Mouse (Mus musculus): ENCODE measurements at regions not wholly inside any gene's neighbourhood (a gene's known extent, or its start where the extent isn't known, plus 50 kb on each side); places are given as distances from the start of the nearest gene placed in this dataset.
A peak's percentile ranks its signal among the peaks of the same experiment; 100 is the strongest.

DNA sequence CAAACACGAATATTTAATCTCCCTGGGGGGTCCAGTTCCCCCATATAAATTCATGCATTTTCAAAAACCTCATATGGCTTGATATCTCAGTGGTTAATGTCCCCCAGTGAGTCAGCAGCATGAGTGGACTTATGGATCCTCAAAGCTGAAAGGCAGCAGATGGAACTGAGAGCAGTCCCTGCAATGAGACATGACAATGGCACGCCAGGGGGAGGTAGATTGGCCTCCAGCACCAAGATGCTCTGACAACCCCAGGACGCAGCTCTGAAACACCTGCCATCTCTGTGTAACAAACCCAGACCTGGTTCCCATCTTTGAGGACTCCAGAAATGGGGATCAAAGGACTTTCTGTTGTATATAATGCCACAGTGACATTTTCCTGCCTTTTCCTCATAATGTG lies 210.6 kb upstream of the Lmcd1 start:
- H3K4me1 ChIP-seq (ENCODE audit: insufficient read depth, low read depth, low read length): no peaks in the 10 kb centered on the region
- no peak for TF ChIP-seq EP300 (IDR thresholded peaks at IDR 0.05)
- no peak for TF ChIP-seq CTCF (IDR thresholded peaks at IDR 0.05)

DNA sequence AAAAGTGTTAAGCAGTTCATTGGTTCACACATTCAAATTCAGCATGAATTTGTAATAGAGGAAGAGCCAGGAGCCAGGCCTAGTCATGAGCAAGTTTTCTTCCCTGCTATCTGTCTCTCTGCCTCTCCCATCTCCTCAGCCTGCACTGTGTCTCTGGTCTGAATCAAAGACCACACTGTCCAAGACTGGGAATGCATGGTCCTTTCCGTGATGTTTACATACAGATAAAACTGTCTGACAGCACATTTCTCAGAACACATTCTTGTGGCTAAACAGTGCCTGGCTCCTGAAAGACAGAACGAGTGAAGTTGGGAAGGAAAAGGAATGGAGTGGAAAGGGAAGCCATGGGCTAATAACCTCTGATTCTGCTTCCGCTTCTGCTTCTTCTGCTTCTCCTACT lies 183.0 kb upstream of the Lmcd1 start:
- Histone ChIP-seq H3K4me2 (replicated peaks; ENCODE audit: low read depth, low read length) (no peak overlapping the region), H3K9me3 (ENCODE audit: low read length) (no peaks in the 10 kb centered on the region), H3K27me3 (replicated peaks; ENCODE audit: insufficient read depth, low read length) (no peaks in the 10 kb centered on the region), H3K27ac (ENCODE audit: low read length) (no peak overlapping the region), H3K36me3 (ENCODE audit: insufficient read depth, low read length) (no peaks in the 10 kb centered on the region), H3K4me3 (ENCODE audit: low read depth, low read length) (no peak overlapping the region), H3K4me1 (ENCODE audit: insufficient read depth, low read depth, low read length) (no peaks in the 10 kb centered on the region), H3K9ac (replicated peaks; ENCODE audit: low read depth) (no peak overlapping the region)
- ATAC-seq (no peak), DNase-seq (ENCODE audit: low spot score) (no peak)
- no peak for TF ChIP-seq CTCF (IDR thresholded peaks at IDR 0.05)
- TF ChIP-seq EP300 (IDR thresholded peaks at IDR 0.05): no peak
- 42% methylated on average over 3 of the region's 3 CpGs for WGBS

More for the DNA sequence above, 210.6 kb upstream of the Lmcd1 start:
- H3K9me3 ChIP-seq (ENCODE audit: low read length): no peaks in the 10 kb centered on the region
- no peak overlapping the region for H3K27ac ChIP-seq (ENCODE audit: low read length)
- H3K4me3 ChIP-seq (ENCODE audit: low read depth, low read length): no peak overlapping the region
- H3K4me2 ChIP-seq (replicated peaks; ENCODE audit: low read depth, low read length): no peak overlapping the region
- WGBS: 56% methylated on average over 3 of the region's 3 CpGs
- H3K27me3 ChIP-seq (replicated peaks; ENCODE audit: insufficient read depth, low read length): no peaks in the 10 kb centered on the region
- DNase-seq (ENCODE audit: low spot score): no peak
- no peak overlapping the region for H3K9ac ChIP-seq (replicated peaks; ENCODE audit: low read depth)
- H3K36me3 ChIP-seq (ENCODE audit: insufficient read depth, low read length): no peaks in the 10 kb centered on the region
- no peak for ATAC-seq

DNA sequence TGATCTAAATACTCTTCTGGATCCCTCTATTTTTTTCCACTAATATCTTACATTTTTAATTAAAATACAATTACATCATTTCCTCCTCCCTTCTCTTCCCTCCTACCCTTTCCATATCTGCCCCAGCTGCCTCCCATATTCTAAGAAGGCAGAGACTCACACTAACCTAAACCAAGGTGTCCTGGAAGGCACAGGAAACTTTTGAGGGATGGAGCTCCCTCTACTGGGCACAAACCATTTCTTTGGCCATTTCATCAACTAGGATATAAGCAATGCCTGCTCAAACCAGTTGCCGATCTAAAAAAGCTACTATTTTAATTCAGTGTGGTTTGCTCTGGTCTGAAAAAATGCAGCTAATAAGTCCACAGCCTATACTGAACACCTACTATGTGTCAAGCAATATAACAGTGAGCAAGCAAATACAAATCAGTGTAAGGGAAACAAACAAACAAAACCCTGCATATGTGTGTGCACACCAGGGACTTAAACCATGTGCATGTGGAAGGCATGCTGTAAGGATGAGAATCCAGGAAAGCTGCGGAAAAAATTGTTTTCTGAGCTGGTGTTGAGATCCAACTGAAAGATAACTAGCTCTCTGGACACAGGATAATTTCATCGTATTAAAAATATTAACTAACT lies 182.3 kb upstream of the Lmcd1 start:
- TF ChIP-seq CTCF (IDR thresholded peaks at IDR 0.05) (peak; percentile 63), EP300 (IDR thresholded peaks at IDR 0.05) (no peak)
- H3K4me3 ChIP-seq (ENCODE audit: low read depth, low read length): no peak overlapping the region
- DNase-seq (ENCODE audit: low spot score) (peak; percentile 15), ATAC-seq (no peak)
- 55% methylated on average over 3 of the region's 3 CpGs for WGBS
- no peaks in the 10 kb centered on the region for H3K4me1 ChIP-seq (ENCODE audit: insufficient read depth, low read depth, low read length)
- no peak overlapping the region for H3K27ac ChIP-seq (ENCODE audit: low read length)
- H3K36me3 ChIP-seq (ENCODE audit: insufficient read depth, low read length): no peaks in the 10 kb centered on the region
- H3K9ac ChIP-seq (replicated peaks; ENCODE audit: low read depth): no peak overlapping the region
- no peaks in the 10 kb centered on the region for H3K9me3 ChIP-seq (ENCODE audit: low read length)
- no peak overlapping the region for H3K4me2 ChIP-seq (replicated peaks; ENCODE audit: low read depth, low read length)
- H3K27me3 ChIP-seq (replicated peaks; ENCODE audit: insufficient read depth, low read length): no peaks in the 10 kb centered on the region

DNA sequence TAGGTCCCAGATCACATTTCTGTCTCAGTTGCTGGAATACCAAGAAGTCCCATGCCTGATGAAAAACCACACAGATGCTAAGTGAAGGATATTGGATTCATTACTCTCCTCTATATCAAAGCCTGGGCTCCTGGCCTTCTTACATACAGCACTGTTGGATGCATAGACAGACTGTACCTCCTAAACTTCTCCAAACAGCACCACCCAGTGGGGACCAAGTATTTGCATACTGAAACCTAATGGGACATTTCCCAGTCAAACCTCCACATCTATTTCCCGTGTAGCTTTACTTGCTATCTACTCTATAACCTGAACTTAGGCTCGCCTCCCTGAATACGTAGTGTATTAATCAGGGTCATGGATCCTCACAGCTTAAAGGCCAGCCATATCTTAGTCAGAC lies 180.3 kb upstream of the Lmcd1 start:
- Histone ChIP-seq H3K27ac (ENCODE audit: low read length) (no peak overlapping the region), H3K4me3 (ENCODE audit: low read depth, low read length) (no peak overlapping the region), H3K36me3 (ENCODE audit: insufficient read depth, low read length) (no peaks in the 10 kb centered on the region), H3K27me3 (replicated peaks; ENCODE audit: insufficient read depth, low read length) (no peaks in the 10 kb centered on the region), H3K9ac (replicated peaks; ENCODE audit: low read depth) (no peak overlapping the region), H3K9me3 (ENCODE audit: low read length) (no peaks in the 10 kb centered on the region), H3K4me2 (replicated peaks; ENCODE audit: low read depth, low read length) (no peak overlapping the region), H3K4me1 (ENCODE audit: insufficient read depth, low read depth, low read length) (no peaks in the 10 kb centered on the region)
- TF ChIP-seq CTCF (IDR thresholded peaks at IDR 0.05) (peak; percentile 41), EP300 (IDR thresholded peaks at IDR 0.05) (no peak)
- DNase-seq (ENCODE audit: low spot score): no peak
- no peak for ATAC-seq
- WGBS: 74% methylated on average over 3 of the region's 3 CpGs

DNA sequence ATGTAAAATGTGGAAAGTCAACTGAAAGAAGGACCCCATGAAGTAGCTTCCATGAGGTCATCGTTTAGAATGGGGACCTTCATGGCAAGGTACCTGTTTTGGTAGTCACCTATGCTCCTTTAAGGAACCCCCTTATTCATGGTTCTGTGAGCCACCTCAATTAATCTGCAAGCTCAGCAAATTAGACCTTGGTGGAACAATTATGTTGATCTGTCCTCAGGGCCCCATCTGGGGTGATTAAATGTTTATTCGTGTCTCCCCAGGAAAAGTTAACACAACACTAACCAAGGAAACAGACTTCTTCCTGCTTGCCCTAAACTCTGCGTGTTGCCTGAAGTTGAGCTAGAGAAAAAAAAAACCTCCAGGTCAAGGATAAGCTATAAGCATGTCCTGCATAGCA lies 175.9 kb upstream of the Lmcd1 start:
- H3K9me3 ChIP-seq (ENCODE audit: low read length): no peaks in the 10 kb centered on the region
- ATAC-seq (no peak), DNase-seq (ENCODE audit: low spot score) (no peak)
- WGBS: 67% methylated on average over 3 of the region's 3 CpGs
- no peak overlapping the region for H3K27ac ChIP-seq (ENCODE audit: low read length)
- no peaks in the 10 kb centered on the region for H3K4me1 ChIP-seq (ENCODE audit: insufficient read depth, low read depth, low read length)
- no peaks in the 10 kb centered on the region for H3K36me3 ChIP-seq (ENCODE audit: insufficient read depth, low read length)
- H3K4me2 ChIP-seq (replicated peaks; ENCODE audit: low read depth, low read length): no peak overlapping the region
- H3K4me3 ChIP-seq (ENCODE audit: low read depth, low read length): no peak overlapping the region
- TF ChIP-seq EP300 (IDR thresholded peaks at IDR 0.05) (no peak), CTCF (IDR thresholded peaks at IDR 0.05) (no peak)
- no peaks in the 10 kb centered on the region for H3K27me3 ChIP-seq (replicated peaks; ENCODE audit: insufficient read depth, low read length)
- no peak overlapping the region for H3K9ac ChIP-seq (replicated peaks; ENCODE audit: low read depth)

DNA sequence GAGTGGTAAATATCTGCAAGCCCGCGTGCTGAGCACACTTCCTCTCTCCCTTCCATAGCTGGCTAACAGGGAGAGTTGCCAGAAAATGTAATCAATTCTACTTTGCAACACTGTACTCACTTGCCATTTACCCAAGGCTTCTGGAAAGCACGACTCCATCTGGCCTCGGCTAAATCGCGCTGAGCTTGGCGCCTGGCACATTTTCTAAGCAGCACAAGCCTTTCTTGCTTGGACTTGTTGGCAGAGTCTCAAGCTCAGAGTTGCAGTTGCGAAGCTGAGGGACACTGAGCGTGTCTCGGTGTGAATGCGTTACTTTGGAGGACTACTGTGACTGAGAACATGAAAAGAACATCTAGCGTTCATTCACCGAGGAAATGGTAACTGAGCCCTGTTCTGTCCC lies 164.9 kb upstream of the Lmcd1 start:
- 58% methylated on average over 13 of the region's 13 CpGs for WGBS
- Histone ChIP-seq H3K9ac (replicated peaks; ENCODE audit: low read depth) (no peak overlapping the region), H3K36me3 (ENCODE audit: insufficient read depth, low read length) (no peaks in the 10 kb centered on the region), H3K4me3 (ENCODE audit: low read depth, low read length) (no peak overlapping the region), H3K27ac (ENCODE audit: low read length) (no peak overlapping the region), H3K4me1 (ENCODE audit: insufficient read depth, low read depth, low read length) (no peaks in the 10 kb centered on the region), H3K4me2 (replicated peaks; ENCODE audit: low read depth, low read length) (no peak overlapping the region), H3K9me3 (ENCODE audit: low read length) (no peaks in the 10 kb centered on the region), H3K27me3 (replicated peaks; ENCODE audit: insufficient read depth, low read length) (no peaks in the 10 kb centered on the region)
- DNase-seq (ENCODE audit: low spot score) (peak; percentile 12), ATAC-seq (no peak)
- no peak for TF ChIP-seq CTCF (IDR thresholded peaks at IDR 0.05)

DNA sequence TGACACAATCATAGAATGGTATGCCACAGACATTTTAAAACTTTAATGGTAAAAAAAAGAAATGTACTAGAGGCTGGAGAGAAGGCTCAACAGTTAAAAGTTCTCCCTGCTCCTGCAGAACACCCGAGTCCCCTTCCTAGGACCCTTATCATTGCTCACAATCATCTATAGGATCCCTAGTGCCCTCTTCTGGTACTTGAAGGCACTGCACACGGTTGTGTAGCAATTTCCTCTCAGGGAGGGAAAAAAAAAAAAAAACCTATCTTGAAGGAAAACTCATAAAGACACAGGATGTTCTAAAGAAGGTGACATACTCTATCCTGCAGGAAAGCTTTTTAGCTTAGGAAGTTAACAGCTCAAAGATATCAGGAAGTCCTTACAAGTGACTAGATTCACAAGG lies 154.4 kb upstream of the Lmcd1 start:
- ATAC-seq (no peak), DNase-seq (ENCODE audit: low spot score) (no peak)
- TF ChIP-seq CTCF (IDR thresholded peaks at IDR 0.05) (no peak), EP300 (IDR thresholded peaks at IDR 0.05) (no peak)
- no peaks in the 10 kb centered on the region for H3K36me3 ChIP-seq (ENCODE audit: insufficient read depth, low read length)
- no peak overlapping the region for H3K4me3 ChIP-seq (ENCODE audit: low read depth, low read length)
- WGBS: 27% methylated on average over 2 of the region's 2 CpGs
- H3K27me3 ChIP-seq (replicated peaks; ENCODE audit: insufficient read depth, low read length): no peaks in the 10 kb centered on the region
- H3K27ac ChIP-seq (ENCODE audit: low read length): no peak overlapping the region
- no peaks in the 10 kb centered on the region for H3K9me3 ChIP-seq (ENCODE audit: low read length)
- no peaks in the 10 kb centered on the region for H3K4me1 ChIP-seq (ENCODE audit: insufficient read depth, low read depth, low read length)
- no peak overlapping the region for H3K9ac ChIP-seq (replicated peaks; ENCODE audit: low read depth)
- H3K4me2 ChIP-seq (replicated peaks; ENCODE audit: low read depth, low read length): no peak overlapping the region
